Mouse (Mus musculus): ENCODE measurements around the gene Sema6c. TPM values are rescaled to one million over a fixed set of nuclear protein-coding genes. Genes with fewer than 3 reads are reported as not detected.

The Sema6c gene
- polyA plus RNA-seq, 1 experiment from 2014 or later = 0.37 TPM

DNA sequence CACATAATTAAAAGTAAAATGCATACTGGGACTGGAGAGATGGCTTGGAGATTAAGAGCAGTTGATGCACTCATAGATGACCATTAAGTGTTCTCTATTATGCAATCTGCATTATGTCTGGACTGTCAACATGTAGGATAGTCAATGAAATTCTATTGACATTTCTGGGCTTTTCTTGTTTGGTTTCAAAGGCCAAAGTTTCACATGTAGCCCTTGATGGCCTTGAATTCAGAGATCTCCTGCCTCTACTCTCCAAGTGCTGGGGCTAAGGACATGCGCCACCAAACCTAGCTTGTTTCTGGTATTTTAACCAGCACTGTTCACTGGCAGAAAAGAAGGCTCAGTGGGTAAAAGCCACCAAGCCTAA is 53.3 kb downstream of the Sema6c start:
- Histone ChIP-seq H3K9ac (no peak overlapping the region), H3K4me1 (replicated peaks) (peaks cover 42% of the 10 kb centered on the region), H3K4me3 (replicated peaks) (no peak overlapping the region), H3K4me2 (no peak overlapping the region), H3K27me3 (no peaks in the 10 kb centered on the region), H3K36me3 (replicated peaks) (peaks cover 72% of the 10 kb centered on the region), H3K9me3 (replicated peaks) (no peaks in the 10 kb centered on the region), H3K27ac (replicated peaks) (peak overlapping the region; percentile 75)
- WGBS (ENCODE audit: insufficient replicate concordance) = 83% methylated on average over 1 of the region's 1 CpGs
- ATAC-seq (ENCODE audit: insufficient read depth) = no peak

DNA sequence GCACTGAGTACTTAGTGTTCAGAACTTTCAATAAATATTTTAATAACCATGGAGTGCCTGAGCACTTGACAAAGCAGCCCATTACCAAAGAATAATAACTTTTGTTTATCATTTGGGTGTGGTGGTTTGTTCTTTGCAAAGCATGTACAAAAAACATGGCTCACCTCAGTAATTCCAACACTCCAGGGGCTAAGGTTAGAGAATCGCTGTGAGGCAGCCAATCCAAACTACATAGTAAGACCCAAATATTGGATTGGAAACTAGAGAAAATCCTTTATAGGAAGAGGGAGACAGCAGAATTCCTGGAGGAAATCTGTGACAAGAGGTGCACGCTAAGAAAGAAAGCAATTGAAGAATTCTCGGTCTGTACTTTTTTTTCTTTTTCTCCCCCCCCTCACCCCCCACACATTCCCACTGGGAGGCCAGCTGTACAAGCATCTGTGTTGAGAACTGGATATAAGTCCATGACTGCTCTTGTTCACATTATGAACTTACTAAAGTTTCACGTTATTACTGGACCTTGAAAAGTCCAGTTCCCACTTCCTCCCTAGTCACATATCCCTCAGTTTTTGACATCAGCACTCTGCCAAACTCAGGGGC is 56.5 kb downstream of the Sema6c start:
- 12% methylated on average over 4 of the region's 4 CpGs for WGBS (ENCODE audit: insufficient replicate concordance)
- peak; percentile 3 for ATAC-seq (ENCODE audit: insufficient read depth)

GRCm38 (mm10) chr3:95217255-95218134 is 57.2 kb downstream of the Sema6c start, which contains the start of gene Gabpb2:
Gene Gabpb2, minus strand, starts transcription at chr3:95217916.
- H3K9ac ChIP-seq = peak within 1 kb of the TSS; percentile 92
- no peaks in the 10 kb centered on the region for H3K9me3 ChIP-seq (replicated peaks)
- peaks cover 35% of the 10 kb centered on the region for H3K36me3 ChIP-seq (replicated peaks)
- WGBS (ENCODE audit: insufficient replicate concordance) = under 1% methylated on average over 56 of the region's 56 CpGs
- H3K27ac ChIP-seq (replicated peaks) = peak within 1 kb of the TSS; percentile 94
- peak within 1 kb of the TSS; percentile 84 for H3K4me2 ChIP-seq
- ATAC-seq (ENCODE audit: insufficient read depth) = peak; percentile 83
- peaks cover 41% of the 10 kb centered on the region for H3K4me1 ChIP-seq (replicated peaks)
- H3K27me3 ChIP-seq = no peaks in the 10 kb centered on the region
- peak within 1 kb of the TSS; percentile 91 for H3K4me3 ChIP-seq (replicated peaks)

More for the DNA sequence above, 56.5 kb downstream of the Sema6c start:
- H3K4me3 ChIP-seq (replicated peaks) = peak overlapping the region; percentile 91
- H3K9me3 ChIP-seq (replicated peaks) = no peaks in the 10 kb centered on the region
- peak overlapping the region; percentile 84 for H3K4me2 ChIP-seq
- peaks cover 42% of the 10 kb centered on the region for H3K36me3 ChIP-seq (replicated peaks)
- H3K27me3 ChIP-seq = no peaks in the 10 kb centered on the region
- H3K9ac ChIP-seq = peak overlapping the region; percentile 92
- H3K4me1 ChIP-seq (replicated peaks) = peaks cover 44% of the 10 kb centered on the region
- peak overlapping the region; percentile 94 for H3K27ac ChIP-seq (replicated peaks)

GRCm38 (mm10) chr3:95218466-95219137 is 58.3 kb downstream of the Sema6c start:
- H3K4me2 ChIP-seq = peak overlapping the region; percentile 84
- peak overlapping the region; percentile 94 for H3K27ac ChIP-seq (replicated peaks)
- 37% methylated on average over 6 of the region's 6 CpGs for WGBS (ENCODE audit: insufficient replicate concordance)
- peak overlapping the region; percentile 92 for H3K9ac ChIP-seq
- peaks cover 35% of the 10 kb centered on the region for H3K4me1 ChIP-seq (replicated peaks)
- no peak for ATAC-seq (ENCODE audit: insufficient read depth)
- H3K27me3 ChIP-seq = no peaks in the 10 kb centered on the region
- H3K9me3 ChIP-seq (replicated peaks) = no peaks in the 10 kb centered on the region
- peak overlapping the region; percentile 91 for H3K4me3 ChIP-seq (replicated peaks)
- H3K36me3 ChIP-seq (replicated peaks) = peaks cover 33% of the 10 kb centered on the region

DNA sequence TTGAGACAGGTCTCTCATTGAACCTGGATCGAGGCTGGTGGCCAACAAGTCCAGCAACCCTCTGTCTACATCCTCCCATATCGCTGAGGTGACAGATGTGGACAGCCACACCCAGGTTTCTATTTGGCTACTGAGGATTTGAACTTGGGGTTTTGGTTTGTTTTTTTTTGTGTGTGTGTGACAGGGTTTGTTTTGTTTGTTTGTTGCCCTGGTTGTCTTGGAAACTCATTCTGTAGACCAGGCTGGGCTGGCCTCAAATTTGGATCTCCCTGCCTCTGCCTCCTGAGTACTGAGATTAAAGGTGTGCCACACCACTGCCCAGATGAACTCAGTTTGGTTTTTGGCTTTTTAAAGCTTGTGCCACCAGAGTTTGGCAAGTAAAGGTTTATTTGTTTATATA is 62.8 kb downstream of the Sema6c start:
- peaks cover 15% of the 10 kb centered on the region; the same call in 1 of the 2 replicates for H3K36me3 ChIP-seq (replicated peaks)
- no peak overlapping the region for H3K27ac ChIP-seq (replicated peaks)
- no peaks in the 10 kb centered on the region for H3K27me3 ChIP-seq
- H3K9ac ChIP-seq = no peak overlapping the region
- no peak overlapping the region for H3K4me2 ChIP-seq
- no peaks in the 10 kb centered on the region for H3K9me3 ChIP-seq (replicated peaks)
- H3K4me3 ChIP-seq (replicated peaks) = no peak overlapping the region
- WGBS (ENCODE audit: insufficient replicate concordance) = 85% methylated on average over 2 of the region's 2 CpGs
- no peak for ATAC-seq (ENCODE audit: insufficient read depth)
- peaks cover 19% of the 10 kb centered on the region for H3K4me1 ChIP-seq (replicated peaks)

Small RNAs within 50 kb of the gene (microRNA-seq; reads per million reads assigned to microRNA genes)
- not detected for gene Mir8099-1

Other genes starting within 250 kb of the Sema6c start
- gene Selenbp1, start 227.4 kb upstream of the Sema6c start, polyA plus RNA-seq (2015; fragmentation: Nextera tagmentation; extraction: Ambion mirVana) = 98.5 and 126 TPM in 2 replicates
- 1.3 and 1.5 TPM in 2 replicates for gene Rfx5, start 206.4 kb upstream of the Sema6c start, polyA plus RNA-seq (2015; fragmentation: Nextera tagmentation; extraction: Ambion mirVana)
- gene Pi4kb, start 185.7 kb upstream of the Sema6c start, polyA plus RNA-seq (2015; fragmentation: Nextera tagmentation; extraction: Ambion mirVana) = 8.7 and 10.3 TPM in 2 replicates
- gene Zfp687, start 145.0 kb upstream of the Sema6c start, polyA plus RNA-seq (2015; fragmentation: Nextera tagmentation; extraction: Ambion mirVana) = 7.2 and 7.4 TPM in 2 replicates
- 151 and 159 TPM in 2 replicates for gene Psmd4, start 117.8 kb upstream of the Sema6c start, polyA plus RNA-seq (2015; fragmentation: Nextera tagmentation; extraction: Ambion mirVana)
- gene Pip5k1a, start 53.5 kb upstream of the Sema6c start, polyA plus RNA-seq (2015; fragmentation: Nextera tagmentation; extraction: Ambion mirVana) = 8.5 and 8.7 TPM in 2 replicates
- 31.4 and 36.6 TPM in 2 replicates for gene Vps72, start 49.4 kb upstream of the Sema6c start, polyA plus RNA-seq (2015; fragmentation: Nextera tagmentation; extraction: Ambion mirVana)
- 0.53 and 0.88 TPM in 2 replicates for gene Tmod4, start 36.0 kb upstream of the Sema6c start, polyA plus RNA-seq (2015; fragmentation: Nextera tagmentation; extraction: Ambion mirVana)
- gene Scnm1, start 26.4 kb upstream of the Sema6c start, polyA plus RNA-seq (2015; fragmentation: Nextera tagmentation; extraction: Ambion mirVana) = 25.6 and 26.1 TPM in 2 replicates
- 7.1 and 8.3 TPM in 2 replicates for gene Lysmd1, start 26.4 kb upstream of the Sema6c start, polyA plus RNA-seq (2015; fragmentation: Nextera tagmentation; extraction: Ambion mirVana)
- gene Tnfaip8l2, start 18.1 kb upstream of the Sema6c start, polyA plus RNA-seq (2015; fragmentation: Nextera tagmentation; extraction: Ambion mirVana) = 9.3 and 9.8 TPM in 2 replicates
- gene Gabpb2, start 57.5 kb downstream of the Sema6c start, polyA plus RNA-seq (2015; fragmentation: Nextera tagmentation; extraction: Ambion mirVana) = 6.2 and 7.1 TPM in 2 replicates
- gene Cdc42se1, start 68.3 kb downstream of the Sema6c start, polyA plus RNA-seq (2015; fragmentation: Nextera tagmentation; extraction: Ambion mirVana) = 36.7 and 42.6 TPM in 2 replicates
- gene Mllt11, start 71.7 kb downstream of the Sema6c start, polyA plus RNA-seq (2015; fragmentation: Nextera tagmentation; extraction: Ambion mirVana) = 2.2 and 2.7 TPM in 2 replicates
- gene Gm128, start 81.1 kb downstream of the Sema6c start, polyA plus RNA-seq (2015; fragmentation: Nextera tagmentation; extraction: Ambion mirVana) = 0.07 and 0.12 TPM in 2 replicates
- gene Bnipl, start 90.7 kb downstream of the Sema6c start, polyA plus RNA-seq (2015; fragmentation: Nextera tagmentation; extraction: Ambion mirVana) = not detected in 2 replicates
- gene Mindy1, start 120.9 kb downstream of the Sema6c start, polyA plus RNA-seq (2015; fragmentation: Nextera tagmentation; extraction: Ambion mirVana) = 18.8 and 20.9 TPM in 2 replicates
- gene Prune1, start 121.6 kb downstream of the Sema6c start, polyA plus RNA-seq (2015; fragmentation: Nextera tagmentation; extraction: Ambion mirVana) = 9.0 and 9.5 TPM in 2 replicates
- 2.1 and 2.8 TPM in 2 replicates for gene Anxa9, start 146.7 kb downstream of the Sema6c start, polyA plus RNA-seq (2015; fragmentation: Nextera tagmentation; extraction: Ambion mirVana)
- 110 and 114 TPM in 2 replicates for gene Cers2, start 154.3 kb downstream of the Sema6c start, polyA plus RNA-seq (2015; fragmentation: Nextera tagmentation; extraction: Ambion mirVana)
- 12.0 and 12.9 TPM in 2 replicates for gene Setdb1, start 196.7 kb downstream of the Sema6c start, polyA plus RNA-seq (2015; fragmentation: Nextera tagmentation; extraction: Ambion mirVana)
- gene 4930558C23Rik, start 242.4 kb downstream of the Sema6c start, polyA plus RNA-seq (2015; fragmentation: Nextera tagmentation; extraction: Ambion mirVana) = not detected in 2 replicates

Measured in liver, embryonic 15.5 days (tissue).